Mouse (Mus musculus): ENCODE results near the gene Tcap.

GRCm38 (mm10) chr11:98333981-98334741 is 49.5 kb upstream of the Tcap start:
- TF ChIP-seq CTCF (IDR thresholded peaks at IDR 0.05; ENCODE audit: low read depth, low read length) (no peak), POLR2A (IDR thresholded peaks at IDR 0.05; ENCODE audit: insufficient read depth, low read length) (no peak)

All from ES-Bruce4 (cell line).